Mouse (Mus musculus) sigmoid colon, adult 10 weeks (tissue): ENCODE data around the gene Nfkbid. TPM values are rescaled to one million over a fixed set of nuclear protein-coding genes. Genes with fewer than 3 reads are reported as not detected.

ENCODE experiments used
- polyA plus RNA-seq: library from polyadenylated mRNA; stranded (reverse); fragments of 350-450 nt; fragmentation: Illumina TruSeq; extraction: RNeasy Lipid Tissue Mini Kit (QIAGEN cat#74804); gene quantifications from one replicate; pipeline ENCODE4 v1.2.3, GENCODE M21; 2014; ENCODE audit warnings: low read depth, low replicate concordance

The Nfkbid gene
- polyA plus RNA-seq, result 1.4 TPM

DNA sequence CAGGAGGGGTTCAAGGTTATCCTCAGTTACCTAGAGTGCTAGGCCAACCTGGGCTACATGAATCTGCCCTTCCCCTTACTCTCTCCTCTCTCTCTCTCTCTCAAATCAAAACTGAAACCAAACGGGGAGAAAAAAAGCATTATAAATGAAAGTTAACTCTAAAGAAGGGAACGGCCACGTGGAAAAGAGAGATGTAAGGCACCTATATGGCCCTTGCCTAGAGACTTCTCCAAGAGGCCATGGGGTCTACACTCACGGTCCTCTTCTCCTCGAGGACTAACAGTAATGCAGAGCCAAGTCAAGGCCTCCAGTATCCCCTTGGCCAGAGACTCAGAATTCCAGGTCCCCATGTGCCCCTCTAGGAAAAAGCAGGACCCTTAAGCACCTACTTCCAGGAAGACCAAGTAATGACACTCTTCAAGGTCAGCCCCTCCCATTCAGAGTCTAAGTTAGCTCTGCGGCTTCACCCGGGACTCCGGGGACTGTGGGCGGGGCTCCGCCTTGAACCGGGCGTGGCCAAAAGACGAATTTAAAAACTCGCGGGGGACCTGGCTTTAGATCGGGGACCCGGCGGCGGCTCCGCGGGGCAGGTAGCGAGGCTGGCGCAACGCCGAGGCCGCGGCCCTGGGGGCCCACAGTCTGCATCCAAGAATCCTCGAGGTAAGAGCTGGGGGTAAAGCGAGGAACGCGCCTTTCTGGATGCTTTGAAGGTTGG, at the start of gene Nfkbid:
Nfkbid (plus strand) TSS at position 558 of the 715 bp plus-strand sequence.

DNA sequence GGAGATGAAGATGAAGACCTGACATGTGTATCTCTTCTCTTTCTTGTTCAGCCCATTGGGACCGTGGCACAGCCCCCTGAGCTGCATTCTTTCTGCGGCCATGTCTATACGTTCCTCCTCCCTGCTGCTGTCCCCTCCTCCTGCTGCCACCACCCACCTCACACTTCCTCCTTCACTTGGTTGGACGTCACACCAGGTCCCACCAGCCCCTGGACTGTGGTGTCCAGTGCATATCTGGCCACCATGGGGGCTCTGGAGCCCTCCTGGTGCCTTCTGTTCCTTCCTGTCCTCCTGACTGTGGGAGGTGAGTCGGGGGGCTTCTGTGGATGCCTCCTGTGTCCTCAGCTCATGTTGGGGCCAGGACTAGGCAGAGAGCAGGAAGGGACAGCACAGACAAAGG, 7.9 kb upstream of the Nfkbid start, which contains the start of gene Tyrobp:
Tyrobp (plus strand) TSS at position 165 of the 400 bp plus-strand sequence.

DNA sequence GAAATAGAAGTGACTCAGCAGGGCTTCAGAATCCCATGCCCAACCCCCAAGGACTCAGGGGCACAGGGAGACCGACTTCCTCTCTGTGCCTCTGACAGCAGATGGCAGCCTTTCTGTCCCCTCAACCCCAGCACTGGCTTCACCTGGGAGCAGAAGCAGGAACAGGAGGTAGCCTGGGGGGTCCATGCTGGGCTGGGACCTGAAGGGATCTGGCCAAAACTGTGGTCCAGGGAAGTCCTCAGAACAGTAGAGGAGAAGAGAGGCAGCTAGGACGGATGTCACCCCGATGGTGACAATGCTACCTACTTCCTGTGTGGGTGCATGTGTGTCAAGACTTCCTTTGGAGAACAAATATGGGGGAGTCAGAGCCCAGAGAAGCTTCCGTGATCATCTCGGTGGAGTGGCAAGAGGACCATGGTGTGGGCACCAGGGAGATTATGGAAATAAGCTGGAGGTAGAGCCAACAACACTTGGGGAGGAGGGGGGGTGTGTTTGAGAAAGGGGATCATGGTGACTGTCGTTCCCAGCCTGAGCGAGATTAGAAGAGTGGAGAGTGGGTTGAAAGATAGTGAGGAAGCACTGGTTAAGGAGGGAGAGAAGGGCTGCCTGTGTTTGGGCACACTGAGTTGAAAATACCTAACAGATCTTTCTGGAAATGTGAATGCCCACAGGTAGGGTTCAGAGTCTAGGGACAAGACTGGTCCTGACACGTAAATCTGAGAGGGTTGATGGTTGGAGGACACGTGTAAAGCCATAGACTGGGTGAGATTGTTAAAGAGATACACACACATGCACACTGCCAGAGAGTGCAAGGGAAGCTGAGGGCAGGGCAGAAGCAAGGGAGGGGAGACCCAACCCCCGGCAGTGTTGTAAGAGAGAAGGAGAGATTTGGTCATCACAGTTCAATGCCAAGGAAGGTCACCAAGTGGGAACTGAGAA, 1.7 kb upstream of the Nfkbid start, which contains the start of gene Hcst:
Hcst (minus strand) TSS at position 294 of the 939 bp plus-strand sequence.

DNA sequence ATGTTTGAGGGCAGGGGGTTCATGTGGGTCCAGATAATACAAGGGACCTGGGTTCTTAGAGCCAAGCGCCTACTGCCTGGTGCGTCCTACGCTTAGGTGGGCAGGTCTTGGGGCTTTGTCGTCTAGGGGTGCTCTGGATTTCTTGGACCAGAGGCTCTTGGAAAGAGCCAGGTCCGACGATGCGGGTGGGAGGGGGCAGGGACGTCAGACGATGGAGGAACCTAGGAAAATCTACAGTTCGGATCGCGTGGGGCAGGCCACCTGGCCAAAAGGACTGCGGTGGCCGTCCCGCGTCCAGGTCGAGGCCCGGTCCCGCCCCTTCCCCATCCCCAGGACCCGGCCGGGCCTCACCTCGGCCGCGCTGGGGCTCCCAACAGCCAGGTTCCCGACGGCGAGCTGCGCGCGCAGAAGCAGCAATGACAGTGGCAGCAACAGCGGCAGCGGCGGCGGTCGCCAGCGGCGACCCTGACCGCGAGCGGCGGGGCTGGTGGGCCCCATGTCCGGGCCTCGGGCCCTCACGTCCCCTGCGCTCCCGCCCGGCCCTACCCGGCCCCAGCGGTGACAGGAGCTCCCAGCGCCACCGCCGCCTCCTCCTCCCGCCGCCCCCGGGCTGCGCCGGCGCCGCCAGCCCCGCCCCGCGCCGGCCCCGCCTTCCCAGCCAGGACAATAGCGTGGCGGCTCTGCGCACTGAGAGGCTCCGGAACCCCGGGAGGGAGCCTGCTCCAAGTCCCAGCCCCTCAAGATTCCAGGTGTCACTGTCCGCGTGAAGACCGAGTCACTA, 23.6 kb downstream of the Nfkbid start, which contains the start of gene Aplp1:
Aplp1 (minus strand) TSS at position 565 of the 781 bp plus-strand sequence.

DNA sequence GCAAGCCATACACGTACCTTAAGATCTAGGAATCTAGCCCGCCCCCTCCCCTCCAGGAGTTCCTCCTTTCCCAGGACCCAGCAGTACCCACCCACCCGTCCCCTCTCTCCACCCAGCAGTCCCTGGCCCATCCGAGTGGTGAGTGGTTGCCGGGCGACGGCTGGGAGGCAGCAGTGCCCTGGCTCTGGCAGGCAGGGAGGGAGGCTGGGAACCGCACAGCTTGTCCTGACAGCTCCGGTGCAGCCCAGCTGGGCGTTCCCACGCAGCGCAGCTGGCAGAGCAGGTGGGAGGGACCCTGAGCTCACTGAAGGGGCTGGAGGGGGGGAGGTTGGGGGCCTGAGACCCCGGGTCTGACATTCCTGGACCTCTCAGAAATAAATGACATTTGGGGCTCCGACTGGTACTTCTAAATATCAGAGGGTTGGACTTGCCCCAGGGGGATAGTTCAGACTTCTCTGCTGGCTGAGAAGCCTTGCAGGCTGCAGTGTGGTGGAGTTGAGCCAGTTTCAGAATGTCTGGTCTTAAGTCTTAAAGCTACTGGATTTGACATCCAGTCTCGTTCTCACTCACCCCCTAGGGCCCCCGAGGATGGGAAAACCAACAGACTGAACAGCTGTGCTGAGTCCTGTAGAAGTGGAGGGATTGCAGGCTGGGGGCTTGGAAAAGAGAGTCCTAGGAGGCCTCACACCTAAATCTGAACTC, 36.2 kb downstream of the Nfkbid start, which contains the start of the genes Kirrel2 and Nphs1:
Kirrel2 (minus strand) TSS at position 62 of the 702 bp plus-strand sequence.
Nphs1 (plus strand) TSS at position 687 of the 702 bp plus-strand sequence.

Other genes with a start within 250 kb of the Nfkbid start
- 2.4 TPM for gene Cox7a1, start 237.6 kb upstream of the Nfkbid start, polyA plus RNA-seq
- gene Capns1, start 222.9 kb upstream of the Nfkbid start, polyA plus RNA-seq, result 84.3 TPM
- 1.5 TPM for gene Polr2i, start 189.8 kb upstream of the Nfkbid start, polyA plus RNA-seq
- 5.3 TPM for gene Tbcb, start 189.5 kb upstream of the Nfkbid start, polyA plus RNA-seq
- not detected for gene Ovol3, start 186.0 kb upstream of the Nfkbid start, polyA plus RNA-seq
- not detected for gene Thap8, start 141.6 kb upstream of the Nfkbid start, polyA plus RNA-seq
- gene Wdr62, start 141.3 kb upstream of the Nfkbid start, polyA plus RNA-seq, result 0.69 TPM
- 7.0 TPM for gene Clip3, start 130.0 kb upstream of the Nfkbid start, polyA plus RNA-seq
- gene Alkbh6, start 113.0 kb upstream of the Nfkbid start, polyA plus RNA-seq, result 5.6 TPM
- gene Syne4, start 106.9 kb upstream of the Nfkbid start, polyA plus RNA-seq, result 1.7 TPM
- gene E130208F15Rik, start 100.0 kb upstream of the Nfkbid start, polyA plus RNA-seq, result 1.8 TPM
- gene Sdhaf1, start 97.8 kb upstream of the Nfkbid start, polyA plus RNA-seq, result 2.2 TPM
- gene Lrfn3, start 59.0 kb upstream of the Nfkbid start, polyA plus RNA-seq, result 0.57 TPM
- gene Tyrobp, start 8.0 kb upstream of the Nfkbid start, polyA plus RNA-seq, result 2.4 TPM
- gene Hcst, start 1.9 kb upstream of the Nfkbid start, polyA plus RNA-seq, result not detected
- 3.2 TPM for gene Aplp1, start 23.8 kb downstream of the Nfkbid start, polyA plus RNA-seq
- not detected for gene Kirrel2, start 36.0 kb downstream of the Nfkbid start, polyA plus RNA-seq
- not detected for gene Nphs1, start 36.6 kb downstream of the Nfkbid start, polyA plus RNA-seq
- gene Prodh2, start 71.9 kb downstream of the Nfkbid start, polyA plus RNA-seq, result not detected
- gene Arhgap33, start 113.3 kb downstream of the Nfkbid start, polyA plus RNA-seq, result 0.54 TPM
- 35.6 TPM for gene Hspb6, start 130.4 kb downstream of the Nfkbid start, polyA plus RNA-seq
- 2.2 TPM for gene Proser3, start 130.6 kb downstream of the Nfkbid start, polyA plus RNA-seq
- 3.1 TPM for gene Lin37, start 138.1 kb downstream of the Nfkbid start, polyA plus RNA-seq
- gene U2af1l4, start 141.6 kb downstream of the Nfkbid start, polyA plus RNA-seq, result 9.0 TPM
- gene Gm49396, start 141.6 kb downstream of the Nfkbid start, polyA plus RNA-seq, result 6.2 TPM
- 28.7 TPM for gene Psenen, start 141.9 kb downstream of the Nfkbid start, polyA plus RNA-seq
- not detected for gene Igflr1, start 143.7 kb downstream of the Nfkbid start, polyA plus RNA-seq
- 9.5 TPM for gene Kmt2b, start 167.0 kb downstream of the Nfkbid start, polyA plus RNA-seq
- not detected for gene Zbtb32, start 177.2 kb downstream of the Nfkbid start, polyA plus RNA-seq
- not detected for gene Upk1a, start 191.1 kb downstream of the Nfkbid start, polyA plus RNA-seq
- gene Cox6b1, start 204.4 kb downstream of the Nfkbid start, polyA plus RNA-seq, result 1,311 TPM
- not detected for gene Etv2, start 214.1 kb downstream of the Nfkbid start, polyA plus RNA-seq
- not detected for gene Rbm42, start 228.6 kb downstream of the Nfkbid start, polyA plus RNA-seq
- gene Haus5, start 243.3 kb downstream of the Nfkbid start, polyA plus RNA-seq, result 3.0 TPM
- not detected for gene Pmis2, start 249.9 kb downstream of the Nfkbid start, polyA plus RNA-seq